Mouse (Mus musculus) small intestine, adult 2 months (tissue): Measurements from ENCODE around the gene Gdap1l1. TPM values are rescaled to one million over a fixed set of nuclear protein-coding genes. Genes with fewer than 3 reads are reported as not detected.

Experiments used
- H3K27ac ChIP-seq: fragments of 200-500 bp; 2 replicates; pipeline ENCODE4 v1.5.1; 2012; ENCODE audit warnings: low read depth, low read length, control low read depth, inconsistent platforms; ENCODE audit not compliant: insufficient read depth
- H3K27me3 ChIP-seq: fragments of 200-500 bp; 2 replicates; pipeline ENCODE4 v1.6.1; 2012; ENCODE audit warnings: mild to moderate bottlenecking, moderate library complexity, low read length, inconsistent platforms; ENCODE audit not compliant: control insufficient read depth, insufficient read depth
- H3K36me3 ChIP-seq: fragments of 200-500 bp; 2 replicates; pipeline ENCODE4 v1.6.1; 2012; ENCODE audit warnings: mild to moderate bottlenecking, low read length, control low read depth, inconsistent platforms; ENCODE audit not compliant: control insufficient read depth, insufficient read depth
- H3K4me1 ChIP-seq: fragments of 200-500 bp; 2 replicates; pipeline ENCODE4 v1.6.1; 2012; ENCODE audit warnings: low read length, inconsistent platforms, mixed read lengths; ENCODE audit not compliant: control insufficient read depth, insufficient read depth, insufficient read length
- H3K4me3 ChIP-seq: fragments of 200-500 bp; 2 replicates; pipeline ENCODE4 v1.5.1; 2012; ENCODE audit warnings: low read depth, mild to moderate bottlenecking, control low read depth, inconsistent platforms, low read length, moderate library complexity
- CTCF ChIP-seq: fragments of 200-500 bp; IDR thresholded peaks from 2 replicates; pipeline ENCODE4 v1.5.1; 2012; ENCODE audit warnings: low read depth, mild to moderate bottlenecking, control low read depth, inconsistent platforms, low read length, moderate library complexity, mixed read lengths; ENCODE audit not compliant: insufficient replicate concordance, insufficient read length; ENCODE audit errors: extremely low read depth
- POLR2A ChIP-seq: fragments of 200-500 bp; IDR thresholded peaks from 2 replicates; pipeline ENCODE4 v1.6.1; 2012; ENCODE audit warnings: low read depth, mild to moderate bottlenecking, control low read depth, inconsistent platforms, low read length, moderate library complexity
- WGBS: fragments of 180-500 bp; shearing (Covaris S2); methylation state at CpG from one replicate; pipeline ENCODE4 v1.1.7; 2018; 5-methylcytosine and 5-hydroxymethylcytosine counted together
- polyA plus RNA-seq: library from polyadenylated mRNA; depleted of rRNA; stranded (reverse); fragments of >200 nt; gene quantifications from 2 replicates; pipeline ENCODE4 v1.2.3, GENCODE M21; 2012

The Gdap1l1 gene
- polyA plus RNA-seq, 1 experiment = 1.6 TPM

DNA sequence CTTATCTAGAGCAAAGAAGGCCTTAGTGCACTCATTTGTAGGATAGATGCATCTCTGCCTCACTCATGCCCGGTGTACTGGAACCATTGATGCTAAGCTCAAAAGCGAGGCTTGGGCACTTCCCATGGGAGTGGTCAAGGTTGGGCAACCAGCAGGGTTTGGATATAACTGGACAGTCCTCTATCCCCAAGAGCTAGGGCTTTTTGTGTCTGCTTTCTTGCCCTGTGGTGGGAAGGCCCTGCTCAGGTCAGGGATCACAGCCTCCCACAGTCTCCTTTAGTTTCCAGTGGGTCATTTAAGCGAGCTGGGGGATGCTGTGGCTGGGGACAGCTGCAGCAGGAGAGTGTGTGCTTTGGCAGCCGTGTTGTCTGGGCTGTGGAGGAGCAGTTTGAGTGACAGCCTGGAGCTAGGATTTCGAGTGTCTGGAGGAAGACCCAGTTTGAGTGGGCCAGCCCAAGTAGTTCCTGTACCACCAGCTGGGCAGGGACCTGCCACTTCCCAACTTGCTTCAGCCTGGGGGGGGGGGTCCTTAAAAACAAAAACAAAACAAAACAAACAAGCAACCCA is 51.5 kb downstream of the Gdap1l1 start:
- H3K27me3 ChIP-seq = no peaks in the 10 kb centered on the region
- H3K4me3 ChIP-seq = no peak overlapping the region
- H3K36me3 ChIP-seq = no peaks in the 10 kb centered on the region
- no peak for TF ChIP-seq POLR2A
- TF ChIP-seq CTCF = no peak
- H3K27ac ChIP-seq = no peak overlapping the region
- H3K4me1 ChIP-seq = no peaks in the 10 kb centered on the region
- WGBS = 64% methylated on average over 5 of the region's 5 CpGs

DNA sequence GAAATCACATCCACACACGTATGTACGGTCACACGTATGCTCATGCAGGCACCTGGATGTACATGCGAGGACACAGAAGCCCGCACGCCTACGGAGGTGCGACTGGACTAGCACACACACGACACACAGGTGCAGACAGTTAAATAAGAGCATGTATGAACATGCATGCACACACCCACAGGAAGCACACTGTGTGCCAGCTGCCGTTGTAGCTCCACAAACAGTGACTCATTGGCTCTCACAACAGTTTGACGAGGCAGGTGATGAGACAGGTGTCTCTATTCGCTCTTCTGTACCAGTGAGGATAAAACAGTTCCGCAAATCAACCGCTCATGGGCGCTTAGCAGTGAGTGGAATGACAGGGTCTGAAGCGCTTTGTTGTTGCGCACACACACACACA is 52.4 kb downstream of the Gdap1l1 start:
- Histone ChIP-seq H3K4me1 (no peaks in the 10 kb centered on the region), H3K27ac (no peak overlapping the region), H3K36me3 (no peaks in the 10 kb centered on the region), H3K27me3 (no peaks in the 10 kb centered on the region), H3K4me3 (no peak overlapping the region)
- WGBS = 75% methylated on average over 17 of the region's 17 CpGs
- TF ChIP-seq CTCF = no peak
- no peak for TF ChIP-seq POLR2A

DNA sequence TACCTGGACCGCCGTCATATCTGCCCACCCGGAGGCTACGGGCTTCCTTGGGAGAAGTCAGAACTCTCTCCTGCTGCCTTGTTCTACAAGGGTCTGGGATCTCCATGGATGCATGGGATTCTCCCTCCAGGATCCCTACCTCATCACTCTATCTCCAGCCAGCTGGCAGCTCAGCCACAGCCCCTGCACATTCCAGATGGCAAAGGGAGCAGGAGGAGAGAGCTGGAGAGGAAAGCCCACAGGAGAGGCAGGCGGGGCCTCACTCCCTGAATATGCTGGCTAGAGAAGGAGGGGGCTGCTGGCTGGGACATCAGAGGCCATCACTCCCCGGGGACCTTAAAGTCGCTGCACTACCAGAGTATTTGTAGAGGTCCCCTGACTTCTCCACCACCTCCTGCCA is 53.1 kb downstream of the Gdap1l1 start:
- Histone ChIP-seq H3K36me3 (no peaks in the 10 kb centered on the region), H3K27me3 (no peaks in the 10 kb centered on the region), H3K4me1 (no peaks in the 10 kb centered on the region), H3K4me3 (no peak overlapping the region), H3K27ac (no peak overlapping the region)
- 71% methylated on average over 7 of the region's 7 CpGs for WGBS
- TF ChIP-seq POLR2A = no peak
- no peak for TF ChIP-seq CTCF

DNA sequence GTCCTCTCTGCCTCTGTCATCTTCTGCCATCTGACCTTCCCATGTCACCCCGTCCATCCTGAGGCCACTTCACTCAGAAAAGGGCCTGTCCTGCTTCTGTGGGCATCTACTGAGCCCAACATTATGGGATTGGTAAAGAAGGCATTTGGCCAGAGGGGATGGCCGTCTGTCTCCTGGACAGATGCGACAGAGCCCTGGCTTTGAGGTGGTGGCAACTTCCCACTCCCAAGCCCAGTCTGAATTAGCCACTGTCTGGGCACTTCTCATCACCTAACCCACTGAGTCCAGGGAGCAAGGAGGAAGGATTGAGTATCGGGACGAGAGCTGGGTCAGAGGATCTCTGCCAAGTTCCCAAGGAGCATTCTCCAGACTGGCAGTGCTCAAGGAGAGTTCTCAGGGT is 53.7 kb downstream of the Gdap1l1 start, which contains the start of gene R3hdml:
TSS of gene R3hdml (plus strand) at position 301 of the 400 bp plus-strand sequence.
- TF ChIP-seq POLR2A (no peak), CTCF (no peak)
- no peak within 1 kb of the TSS for H3K27ac ChIP-seq
- no peak within 1 kb of the TSS for H3K4me3 ChIP-seq
- no peaks in the 10 kb centered on the region for H3K4me1 ChIP-seq
- H3K36me3 ChIP-seq = no peaks in the 10 kb centered on the region
- no peaks in the 10 kb centered on the region for H3K27me3 ChIP-seq
- WGBS = 80% methylated on average over 5 of the region's 5 CpGs

DNA sequence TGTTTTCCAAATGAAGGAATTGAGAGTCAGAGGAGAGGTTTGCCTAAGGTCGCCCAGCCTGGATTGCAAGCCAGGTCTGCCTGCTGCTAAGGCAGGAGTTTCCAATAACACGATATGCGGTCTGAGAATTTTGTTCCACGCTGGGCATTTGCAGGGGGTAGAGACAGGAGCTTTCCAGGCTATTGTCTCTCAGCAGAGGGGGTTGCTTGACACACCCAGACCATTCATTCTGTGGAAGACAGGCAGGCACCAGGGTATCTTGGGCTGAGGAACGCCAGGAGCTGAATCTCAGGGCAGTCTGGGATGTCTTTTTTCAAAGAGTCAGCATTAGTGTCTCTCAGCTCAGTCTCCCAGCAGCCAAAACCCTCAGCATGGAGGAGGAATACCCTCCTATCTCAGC is 54.8 kb downstream of the Gdap1l1 start:
- no peaks in the 10 kb centered on the region for H3K36me3 ChIP-seq
- H3K4me3 ChIP-seq = no peak overlapping the region
- no peak for TF ChIP-seq CTCF
- TF ChIP-seq POLR2A = no peak
- H3K27ac ChIP-seq = no peak overlapping the region
- 77% methylated on average over 5 of the region's 5 CpGs for WGBS
- H3K4me1 ChIP-seq = no peaks in the 10 kb centered on the region
- H3K27me3 ChIP-seq = no peaks in the 10 kb centered on the region

DNA sequence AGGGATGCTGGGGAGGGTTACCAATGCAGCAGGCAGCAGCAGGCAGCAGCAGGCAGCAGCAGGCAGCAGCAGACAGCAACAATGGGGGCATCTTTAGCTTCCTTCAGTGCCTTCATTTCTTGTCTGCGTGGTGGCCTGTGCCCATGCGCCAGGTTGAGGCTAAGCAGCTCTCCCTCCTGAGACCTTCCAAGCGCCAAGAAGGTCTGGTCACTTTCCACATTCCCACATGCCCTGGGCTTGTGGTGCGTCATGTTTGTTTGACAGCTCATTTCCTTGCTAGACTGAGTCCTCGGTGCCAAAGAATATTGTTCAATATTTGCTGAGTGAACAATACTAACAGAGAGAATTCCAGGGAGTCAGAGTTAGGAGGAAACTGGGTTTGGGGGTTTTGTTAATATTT is 55.7 kb downstream of the Gdap1l1 start:
- Histone ChIP-seq H3K27me3 (no peaks in the 10 kb centered on the region), H3K36me3 (no peaks in the 10 kb centered on the region), H3K4me1 (no peaks in the 10 kb centered on the region), H3K27ac (peak overlapping the region; percentile 27; the same call in 1 of the 2 replicates), H3K4me3 (no peak overlapping the region)
- TF ChIP-seq POLR2A (no peak), CTCF (no peak)
- 17% methylated on average over 5 of the region's 5 CpGs for WGBS

DNA sequence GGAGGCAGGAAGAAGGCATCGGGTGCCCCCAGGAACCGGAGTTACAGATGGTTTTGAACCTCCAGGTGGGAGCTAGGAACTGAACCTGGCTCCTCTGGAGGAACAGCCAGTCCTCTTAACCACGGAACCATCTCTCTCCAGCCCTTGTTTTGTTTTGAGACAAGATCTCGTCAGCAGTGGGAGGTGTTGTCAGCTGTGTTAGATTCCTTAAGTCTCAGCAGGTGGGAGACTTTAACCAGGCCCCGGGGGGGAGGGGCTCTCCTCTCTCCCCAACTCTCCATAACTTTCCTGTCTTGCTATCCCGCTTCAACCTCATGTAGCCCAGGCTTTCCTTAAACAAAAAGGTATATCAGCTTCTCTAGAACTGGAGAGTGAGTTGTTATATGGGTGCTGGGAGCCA is 56.2 kb downstream of the Gdap1l1 start:
- TF ChIP-seq CTCF = no peak
- TF ChIP-seq POLR2A = no peak
- no peaks in the 10 kb centered on the region for H3K27me3 ChIP-seq
- no peak overlapping the region for H3K27ac ChIP-seq
- H3K4me3 ChIP-seq = no peak overlapping the region
- no peaks in the 10 kb centered on the region for H3K4me1 ChIP-seq
- no peaks in the 10 kb centered on the region for H3K36me3 ChIP-seq
- WGBS = 47% methylated on average over 6 of the region's 6 CpGs
